Mouse (Mus musculus) spleen, embryonic (tissue): ENCODE data around the gene Pxt1.

Experiments
- CTCF ChIA-PET: fragments of 350-600 bp; sonication (Branson Sonifier 250); formaldehyde crosslinking; loops from one replicate; lab custom pipeline; 2022; lab: Charles Lee

Pxt1 gene

DNA sequence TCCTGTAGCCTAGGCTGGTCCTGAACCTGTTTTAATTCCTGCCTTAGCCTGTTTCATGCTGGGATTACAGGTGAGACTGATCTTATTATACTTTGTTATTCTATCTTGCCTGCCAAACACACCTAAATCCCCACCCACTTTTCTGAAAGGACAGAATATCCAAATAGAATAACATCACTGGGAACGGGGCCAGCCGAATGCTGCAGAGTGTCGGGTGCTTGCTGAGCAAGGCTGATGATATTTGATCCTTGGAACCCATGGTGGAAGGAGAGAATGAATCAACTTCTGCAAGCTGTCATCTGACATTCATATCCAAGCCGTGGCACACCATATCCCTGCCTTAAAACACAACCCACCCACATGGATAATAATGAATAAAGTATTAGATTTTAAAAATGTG is 5.0 kb upstream of the Pxt1 start:
- CTCF ChIA-PET = no interaction called here

DNA sequence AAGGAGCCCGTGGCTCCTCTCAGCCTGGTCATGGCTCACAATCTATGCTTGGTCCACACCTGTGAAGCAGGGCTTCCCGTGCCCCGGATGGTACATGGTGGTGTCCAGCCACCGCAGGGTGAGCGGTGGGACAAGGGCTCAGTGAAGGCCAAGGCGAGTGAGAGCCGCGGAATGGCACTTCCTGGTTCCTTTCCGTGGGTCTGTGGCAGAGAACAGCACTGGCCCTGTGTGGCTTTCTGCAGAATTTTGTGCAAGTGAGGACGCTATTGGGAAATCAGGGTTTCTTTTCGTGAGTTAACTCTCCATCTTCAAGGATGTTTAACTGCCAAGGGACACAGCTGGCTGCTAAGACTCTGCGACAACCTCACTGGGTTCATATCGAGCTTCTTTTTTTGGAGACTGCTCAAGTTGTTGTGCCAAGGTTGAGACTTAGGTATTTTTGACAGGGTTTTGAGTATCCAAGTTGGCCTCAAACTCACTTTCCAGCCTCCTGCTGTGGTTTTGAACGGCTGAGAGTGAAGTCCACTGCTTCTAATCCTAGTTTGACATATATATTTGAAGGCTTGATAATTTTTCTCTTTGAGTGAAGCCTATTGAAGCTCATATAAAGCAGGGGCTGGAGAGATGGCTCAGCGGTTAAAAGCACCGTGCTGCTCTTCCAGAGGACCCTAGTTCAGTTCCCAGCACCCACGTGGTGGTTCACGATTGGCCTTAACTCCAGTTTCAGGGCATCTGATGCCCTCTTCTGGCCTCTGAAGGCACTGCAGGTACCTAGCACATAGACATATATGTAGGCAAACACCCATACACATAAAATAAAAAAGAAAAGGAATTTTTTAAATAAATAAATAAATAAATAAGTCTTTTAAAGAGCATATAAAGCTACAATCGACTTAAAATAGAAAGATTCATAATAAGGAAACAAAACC is 3.6 kb upstream of the Pxt1 start:
- CTCF ChIA-PET = no interaction called here

DNA sequence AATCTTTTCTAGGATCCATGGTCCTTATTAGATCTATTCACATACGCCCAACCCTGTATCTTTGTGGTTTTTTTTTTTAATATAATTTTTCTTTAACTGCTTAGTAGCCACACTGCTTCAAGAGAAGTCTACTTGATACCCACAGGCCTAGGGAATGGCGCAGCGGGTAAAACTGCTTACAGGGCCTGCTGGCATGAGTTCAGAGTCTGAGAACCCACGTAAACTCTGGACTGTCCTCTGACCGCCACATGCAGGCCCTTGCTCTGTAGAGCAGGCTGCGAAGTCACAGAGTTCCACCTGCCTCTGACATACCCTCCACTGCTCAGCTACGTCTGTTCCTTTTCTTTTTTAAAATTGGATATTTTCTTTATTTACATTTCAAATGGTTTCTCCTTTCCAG is 841 bp upstream of the Pxt1 start:
- CTCF ChIA-PET = no interaction called here

DNA sequence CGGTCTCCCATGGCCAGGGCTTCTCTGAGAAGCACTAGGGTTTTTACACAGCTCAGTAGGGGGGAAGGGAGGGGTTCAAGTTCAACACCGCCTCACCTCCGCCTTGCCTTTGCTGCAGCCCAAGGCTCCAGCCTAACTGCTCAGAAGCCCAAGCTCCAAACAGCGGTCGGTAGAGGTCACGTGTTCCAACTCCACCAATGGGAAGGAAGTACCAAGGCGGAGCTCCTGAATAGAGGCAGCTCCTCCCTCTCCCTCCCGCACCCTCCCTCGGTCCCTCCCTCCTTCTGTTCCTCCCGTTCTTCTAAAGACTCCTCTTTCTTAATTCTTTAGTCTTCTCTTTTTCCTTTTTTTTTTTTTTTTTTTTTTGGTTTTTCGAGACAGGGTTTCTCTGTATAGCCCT is 1.5 kb downstream of the Pxt1 start:
- CTCF ChIA-PET = interaction anchor here (0.5 to 0.7 kb wide), 3 partner anchors 13 to 194 kb away, joined by 3 to 5 read pairs (median 3); no protein-coding TSS in a partner anchor

DNA sequence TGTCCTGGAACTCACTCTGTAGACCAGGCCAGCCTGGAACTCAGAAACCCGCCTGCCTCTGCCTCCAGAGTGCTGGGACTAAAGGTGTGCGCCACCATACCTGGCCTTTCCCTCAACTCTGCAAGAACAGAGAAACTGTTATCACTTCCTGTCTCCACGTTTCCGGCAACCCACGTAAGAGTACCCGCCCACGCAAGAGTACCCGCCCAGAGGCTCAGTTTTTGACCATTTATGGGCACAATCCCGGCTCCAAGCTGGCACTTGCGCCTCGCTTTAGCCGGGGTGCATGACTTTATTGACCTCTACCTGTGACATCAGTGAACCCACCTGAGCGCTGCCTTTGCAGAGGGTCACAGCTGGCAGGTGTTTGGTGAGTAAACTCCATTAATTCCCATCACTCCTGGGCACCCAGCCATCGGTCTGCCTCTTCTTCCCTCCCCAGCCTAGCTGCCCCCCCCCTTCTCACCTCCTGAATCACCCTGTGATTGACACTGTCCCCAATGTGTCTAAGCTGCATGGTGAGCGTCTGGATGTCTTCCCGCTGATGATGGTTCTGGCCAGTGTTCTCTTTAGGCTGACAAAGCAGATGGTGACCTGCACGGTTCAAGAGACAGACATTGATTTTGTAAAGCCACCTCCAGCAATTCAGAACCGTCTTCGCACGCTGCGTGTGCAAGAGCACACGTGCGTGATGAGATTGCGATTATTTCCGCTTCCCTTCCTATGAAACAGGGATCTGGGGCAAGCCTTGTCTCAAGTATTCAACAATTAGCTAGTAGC is 2.7 kb downstream of the Pxt1 start:
- CTCF ChIA-PET = interaction anchor here (0.5 kb wide), 1 partner anchor 585 kb away, joined by 3 read pairs; no protein-coding TSS in a partner anchor

DNA sequence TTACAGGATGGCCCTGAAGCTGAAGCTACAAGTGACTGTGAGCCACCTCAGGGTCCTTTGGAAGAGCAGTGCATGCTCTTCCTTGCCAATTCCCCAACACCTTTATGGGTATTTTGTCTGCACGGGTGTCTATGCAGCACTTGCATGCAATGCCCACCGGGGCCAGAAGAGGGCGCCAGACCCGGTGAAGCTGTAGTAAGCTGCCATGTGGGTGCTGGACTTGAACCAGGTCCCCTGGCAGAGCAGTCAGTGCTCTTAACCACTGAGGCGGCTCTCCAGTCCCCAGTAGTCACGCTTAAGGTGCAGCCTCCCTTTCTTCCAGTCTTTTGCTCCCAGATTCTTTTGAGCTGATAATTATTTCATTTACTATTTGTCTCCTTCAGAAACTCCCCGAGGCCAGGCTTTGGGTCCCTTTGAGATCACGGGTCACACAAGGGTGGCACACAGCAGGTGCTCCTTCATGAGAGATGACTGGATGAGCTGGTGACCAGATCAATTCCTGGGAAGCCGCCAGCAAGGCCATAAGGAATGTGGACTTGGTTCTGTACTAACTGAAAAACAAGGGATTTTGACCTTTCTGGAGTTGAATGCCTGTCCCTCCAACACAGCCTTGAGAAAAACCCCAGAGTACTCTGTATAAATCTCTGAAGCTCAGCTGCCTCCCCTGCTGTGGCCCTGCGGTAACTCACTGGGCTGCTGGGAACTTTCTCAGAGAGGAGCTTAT is 6.9 kb downstream of the Pxt1 start:
- CTCF ChIA-PET = interaction anchor here (0.6 to 1.1 kb wide), 3 partner anchors 10 to 235 kb away, joined by 3 to 6 read pairs (median 4); no protein-coding TSS in a partner anchor

DNA sequence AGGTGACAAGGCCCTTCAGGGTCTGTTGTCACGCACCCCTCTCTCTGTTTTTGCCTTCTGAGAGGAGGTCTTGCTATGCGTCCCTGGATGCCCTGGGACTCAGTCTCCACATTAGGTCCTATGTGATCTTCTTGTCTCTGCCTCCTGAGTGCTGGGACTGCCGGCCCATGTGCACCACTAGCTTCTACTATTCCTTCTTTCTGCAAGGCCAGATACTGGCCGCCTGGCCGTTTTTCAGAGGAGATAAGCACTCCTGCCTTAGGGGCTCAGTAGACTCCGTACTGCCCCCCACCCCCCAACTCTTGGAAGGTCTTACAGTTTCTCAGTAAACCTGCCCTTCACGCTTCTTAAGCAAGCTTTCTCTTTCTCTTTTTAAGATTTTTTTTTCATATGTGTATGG is 7.5 kb downstream of the Pxt1 start:
- CTCF ChIA-PET = interaction anchor here (0.6 to 0.8 kb wide), 2 partner anchors 30 to 541 kb away, joined by 9 to 13 read pairs; no protein-coding TSS in a partner anchor

DNA sequence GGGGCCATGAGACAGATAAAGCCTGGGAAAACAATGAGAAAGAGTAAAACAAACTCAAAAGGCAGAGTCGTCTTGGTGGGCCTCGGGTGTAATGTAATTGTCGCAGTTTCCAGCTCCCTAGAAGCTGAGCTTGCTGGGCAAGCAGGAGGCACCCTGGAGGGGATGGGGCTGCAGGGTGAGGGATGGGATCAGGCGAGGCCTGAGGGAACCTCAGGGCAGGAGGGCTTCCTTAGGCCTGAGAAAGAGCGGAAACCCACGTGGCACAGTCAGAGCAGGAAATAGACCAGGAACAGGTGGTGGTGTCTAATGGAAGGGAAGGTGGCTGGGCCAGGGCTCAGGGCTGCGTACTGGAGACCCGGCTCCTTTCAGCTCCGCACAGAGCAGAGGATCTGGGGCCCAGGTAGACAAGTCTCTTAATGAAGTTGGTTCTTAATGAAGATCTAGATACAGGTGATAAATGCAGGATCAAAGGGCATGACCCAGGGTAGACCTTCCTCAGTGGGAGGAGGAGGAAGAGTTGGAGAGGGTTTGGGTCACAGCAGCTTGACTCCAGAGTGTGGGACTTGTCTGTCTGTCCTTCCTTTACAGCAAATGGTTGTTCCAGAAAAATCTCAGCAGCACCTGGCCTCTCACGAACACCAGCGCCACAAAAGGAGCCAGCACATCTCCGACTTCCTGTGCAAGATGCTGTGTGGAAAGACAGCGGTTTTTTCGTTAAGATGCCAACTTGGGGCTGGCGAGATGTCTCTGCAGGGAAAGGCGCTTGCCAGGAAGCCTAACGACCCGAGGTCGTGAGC is 9.3 kb downstream of the Pxt1 start:
- CTCF ChIA-PET = no interaction called here

DNA sequence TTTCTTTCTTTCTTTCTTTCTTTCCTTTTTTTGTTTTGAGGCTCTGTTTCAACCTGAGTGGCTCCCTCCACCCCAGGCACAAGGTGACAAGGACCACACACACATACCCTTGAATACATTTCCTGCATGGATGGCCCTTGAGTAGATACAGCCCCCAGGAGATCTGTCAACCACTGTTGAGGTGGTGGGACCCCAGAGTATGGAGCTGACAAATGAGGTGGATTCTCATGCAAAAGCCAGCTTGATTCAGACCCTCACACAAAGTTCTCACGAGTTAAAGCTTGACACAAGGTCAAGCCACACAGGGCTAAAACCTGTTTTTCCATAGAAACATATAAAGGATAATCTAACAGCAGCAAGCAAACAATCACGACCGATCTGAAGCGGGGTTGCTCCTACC is 11.4 kb downstream of the Pxt1 start:
- CTCF ChIA-PET = no interaction called here

DNA sequence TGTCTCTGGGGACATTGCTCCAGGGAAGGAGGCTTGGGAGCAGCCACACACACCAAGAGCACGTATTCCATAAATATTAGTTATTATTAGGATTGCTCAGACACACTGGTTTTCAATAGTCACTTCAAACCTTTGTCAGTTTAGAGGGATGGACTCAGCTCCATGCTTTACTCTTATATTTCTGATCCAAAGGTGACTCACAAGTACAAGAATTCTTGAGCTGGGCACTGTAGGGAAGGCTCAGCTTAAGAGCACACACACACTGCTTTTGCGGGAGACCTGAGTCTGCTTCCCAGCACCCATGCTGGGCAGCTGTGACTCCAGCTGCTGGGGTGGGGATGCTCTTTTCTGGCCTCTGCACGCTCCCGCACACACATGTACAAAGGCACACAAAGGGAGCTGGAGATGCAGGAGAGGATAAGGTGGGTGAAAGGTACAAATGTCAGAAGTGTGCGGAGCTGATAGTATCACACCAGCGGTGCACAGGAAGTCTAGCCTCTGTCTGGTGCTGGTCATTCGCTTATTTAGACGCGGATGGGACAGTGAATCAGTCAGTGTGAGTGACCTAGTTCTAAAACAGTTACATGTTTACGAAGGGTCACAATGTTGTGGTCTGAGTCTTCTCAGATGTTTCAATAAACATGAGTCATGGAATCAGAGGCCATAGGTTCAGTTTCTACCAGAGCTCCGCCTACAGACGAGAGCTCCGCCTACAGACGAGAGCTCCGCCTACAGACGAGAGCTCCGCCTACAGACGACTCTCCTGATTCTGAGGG is 12.0 kb downstream of the Pxt1 start:
- CTCF ChIA-PET = no interaction called here

DNA sequence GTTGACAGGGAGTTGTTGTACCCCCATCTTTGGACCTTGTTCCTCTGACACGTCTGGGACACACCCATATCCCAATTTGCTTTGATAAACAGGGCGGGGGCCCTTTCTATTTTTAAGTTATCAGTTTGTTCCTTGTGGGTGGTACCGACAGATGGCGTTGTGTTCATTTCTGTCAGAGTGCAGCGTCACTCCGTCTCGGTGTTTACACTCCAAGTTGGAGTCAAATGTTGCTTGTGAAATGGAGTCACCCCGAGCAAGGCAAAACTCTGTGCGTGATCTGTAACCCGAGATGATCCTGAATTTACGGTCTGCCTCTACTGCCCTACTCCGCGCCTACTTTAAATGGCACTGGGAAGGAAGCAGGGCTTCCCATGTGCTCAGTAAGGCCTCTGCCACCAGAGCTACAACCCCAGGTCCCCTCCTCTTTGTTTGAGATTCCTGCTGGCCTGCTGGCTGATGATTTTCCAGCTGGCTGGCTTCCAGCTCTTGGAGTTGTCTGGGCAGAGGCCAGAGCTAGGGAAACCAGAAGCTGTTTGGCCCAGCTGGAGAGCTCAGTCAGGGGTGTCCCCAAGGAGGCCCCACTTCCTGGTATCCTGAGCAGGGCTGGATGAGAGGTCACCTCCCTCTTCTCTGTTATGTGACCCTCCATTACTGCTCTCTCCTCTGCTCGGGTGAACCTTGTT is 13.1 kb downstream of the Pxt1 start:
- CTCF ChIA-PET = interaction anchor here (0.5 to 0.6 kb wide), 2 partner anchors 387 to 546 kb away, joined by 5 to 7 read pairs; no protein-coding TSS in a partner anchor

DNA sequence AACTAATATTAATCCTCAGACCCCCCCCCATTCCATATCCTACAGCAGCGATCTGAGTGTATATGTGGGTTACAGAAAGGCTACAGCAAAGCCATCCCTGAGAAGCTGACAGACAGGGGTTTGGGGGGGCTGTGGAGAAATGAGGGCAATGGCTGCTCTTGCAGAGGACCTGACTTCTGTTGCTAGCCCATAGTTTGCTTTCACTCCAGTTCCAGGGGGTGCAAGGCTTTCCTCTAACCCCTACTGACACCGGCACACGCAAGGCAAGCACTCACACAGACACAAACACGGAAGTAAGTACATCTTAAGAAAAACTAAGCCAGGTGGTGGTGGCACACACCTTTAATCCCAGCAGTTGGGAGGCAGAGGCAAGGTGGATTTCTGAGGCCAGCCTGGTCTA is 14.3 kb downstream of the Pxt1 start:
- CTCF ChIA-PET = interaction anchor here (0.6 kb wide), 1 partner anchor 15 kb away, joined by 4 read pairs; no protein-coding TSS in a partner anchor

DNA sequence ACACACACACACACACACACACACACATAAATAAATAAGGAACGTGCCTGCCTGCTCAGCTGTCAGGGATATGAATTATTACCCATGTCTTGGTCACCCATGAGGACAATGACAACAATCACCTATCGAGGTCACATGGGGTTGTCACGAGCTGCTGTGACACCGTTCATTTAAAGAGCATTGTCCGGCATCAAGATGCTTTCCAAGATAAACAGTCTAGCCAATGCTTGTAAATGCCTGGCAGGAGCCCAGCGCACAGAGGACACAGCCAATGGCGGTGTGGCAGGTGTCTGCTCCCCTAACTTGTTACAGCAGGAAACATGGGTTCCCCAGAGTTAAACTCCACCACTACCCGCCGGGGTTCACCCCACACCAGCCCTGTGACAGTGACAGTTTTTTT is 15.6 kb downstream of the Pxt1 start:
- CTCF ChIA-PET = no interaction called here

DNA sequence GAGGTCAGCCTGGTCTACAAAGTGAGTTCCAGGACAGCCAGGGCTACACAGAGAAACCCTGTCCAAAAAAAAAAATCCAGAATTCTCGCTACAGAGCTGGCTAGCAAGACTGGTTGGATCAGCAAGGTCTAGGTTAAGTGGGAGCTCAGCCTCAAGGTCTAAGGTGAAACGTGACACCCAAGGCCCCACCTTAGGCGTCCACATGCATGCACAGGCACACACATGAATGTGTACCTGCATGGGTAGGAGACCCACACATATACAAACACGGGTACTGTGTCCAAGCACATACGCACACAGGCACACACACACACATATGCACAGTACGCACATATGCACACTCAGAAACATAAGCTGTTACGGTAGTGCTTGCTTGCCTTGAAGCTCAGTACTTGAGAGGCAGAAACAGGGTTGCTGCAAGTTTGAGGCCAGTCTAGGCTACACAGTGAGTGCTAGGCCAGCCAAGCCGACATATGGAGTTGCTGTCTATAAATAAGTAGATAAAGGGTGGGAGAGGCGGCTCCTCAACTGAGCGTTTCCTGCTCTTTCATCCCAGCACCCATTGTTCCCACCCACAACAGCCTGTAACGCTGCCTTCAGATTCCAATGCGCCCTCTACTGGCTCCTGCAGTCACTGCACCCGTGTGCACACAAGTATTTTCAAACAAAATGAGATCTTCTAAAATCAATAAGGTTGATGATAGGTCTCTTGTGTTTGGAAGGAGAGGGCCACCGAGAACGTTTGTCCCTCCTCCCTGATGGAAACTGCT is 16.6 kb downstream of the Pxt1 start:
- CTCF ChIA-PET = interaction anchor here (0.7 to 1.4 kb wide), 4 partner anchors 10 to 47 kb away, joined by 3 to 7 read pairs (median 4); no protein-coding TSS in a partner anchor

DNA sequence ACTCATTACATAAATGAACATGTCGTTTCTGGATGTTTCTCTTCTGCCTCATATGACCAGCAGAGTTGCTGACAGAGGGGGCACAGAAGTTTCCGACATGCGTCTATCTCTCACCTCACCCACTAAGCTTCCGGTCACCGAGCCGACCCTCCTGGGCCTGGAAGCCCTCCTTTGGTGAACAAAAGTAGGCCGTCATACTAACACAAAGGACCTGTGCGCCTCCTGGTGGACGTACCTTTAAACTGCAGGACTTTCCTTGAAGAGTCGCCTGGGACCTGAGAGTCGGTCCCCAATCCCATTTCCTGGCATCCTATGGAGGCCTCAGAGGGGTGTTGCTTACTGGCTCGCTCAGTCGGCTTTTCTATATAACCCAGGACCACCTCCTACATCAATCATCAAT is 17.3 kb downstream of the Pxt1 start:
- CTCF ChIA-PET = interaction anchor here (0.6 to 1.4 kb wide), 5 partner anchors 11 to 50 kb away, joined by 3 to 7 read pairs (median 4); no protein-coding TSS in a partner anchor

DNA sequence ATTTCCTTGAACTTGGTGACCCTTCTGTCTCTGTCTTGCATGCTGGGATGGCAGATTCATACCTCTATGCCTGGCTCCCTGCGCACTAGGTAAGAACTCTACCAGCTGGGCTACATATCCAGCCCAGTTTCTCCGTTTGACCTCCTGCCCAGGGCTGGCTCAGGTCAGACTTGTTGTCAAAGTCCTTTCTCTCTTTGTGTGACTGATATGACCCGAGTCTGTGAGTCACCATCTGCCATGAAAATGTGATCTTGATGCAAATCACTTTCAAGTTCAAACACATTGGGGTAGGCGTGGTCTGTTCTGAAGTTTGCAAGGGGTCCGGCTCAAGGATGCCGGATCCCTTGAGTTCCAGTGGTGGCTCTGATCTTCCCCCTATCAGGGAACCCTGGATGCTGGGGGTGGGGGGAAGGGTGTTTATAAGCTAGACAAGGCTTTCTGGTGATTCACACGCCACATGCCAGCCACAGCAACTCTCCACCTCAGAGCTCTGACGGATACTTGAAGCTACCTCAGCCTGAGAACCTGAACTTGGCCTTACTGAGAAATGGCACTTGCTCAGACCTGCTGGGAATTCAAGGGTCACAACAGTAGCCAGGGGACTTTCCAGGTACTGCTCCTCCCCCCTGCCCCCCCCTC is 18.6 kb downstream of the Pxt1 start:
- CTCF ChIA-PET = interaction anchor here (1.1 kb wide), 1 partner anchor 20 kb away, joined by 4 read pairs; no protein-coding TSS in a partner anchor

DNA sequence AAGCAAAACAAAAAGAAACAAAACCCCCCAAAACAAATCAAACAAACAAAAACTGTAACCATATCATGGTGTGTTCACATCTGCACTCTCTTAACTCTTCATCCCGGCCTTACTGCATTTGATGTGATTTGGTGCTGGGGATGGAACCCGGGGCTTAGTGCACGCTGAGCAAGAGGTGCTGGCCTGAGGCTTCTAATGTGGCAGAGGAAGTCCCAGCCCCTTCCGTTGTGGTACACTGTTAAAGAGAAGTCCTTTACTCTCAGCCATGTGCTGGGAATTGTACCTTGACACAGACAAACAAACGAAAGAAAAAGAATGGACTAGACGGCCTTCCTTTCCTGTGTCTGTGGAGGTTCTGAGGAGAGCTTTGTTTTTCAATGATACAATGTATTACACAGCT is 21.5 kb downstream of the Pxt1 start:
- CTCF ChIA-PET = no interaction called here

DNA sequence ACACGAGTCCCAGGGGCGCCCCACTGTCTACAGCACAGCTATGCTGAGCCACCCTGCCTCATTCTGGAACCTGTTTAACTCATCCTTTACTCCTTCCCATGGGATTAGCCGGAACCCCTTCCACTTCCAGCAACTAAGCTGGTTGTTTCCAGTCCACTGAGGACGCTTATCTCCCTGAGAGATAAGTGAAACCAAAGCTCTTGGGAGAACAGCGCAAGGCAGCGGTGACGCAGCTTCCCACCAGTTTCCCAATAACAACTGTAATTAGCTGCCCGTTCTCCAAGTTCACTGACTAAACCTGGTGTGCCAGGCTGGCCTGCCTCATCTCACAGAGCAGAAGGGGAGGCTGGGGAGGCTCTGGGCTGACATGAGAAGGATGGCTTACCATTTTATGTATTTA is 22.6 kb downstream of the Pxt1 start:
- CTCF ChIA-PET = no interaction called here
